Mouse (Mus musculus): ENCODE measurements around the gene Fbxl17.

Fbxl17 gene

DNA sequence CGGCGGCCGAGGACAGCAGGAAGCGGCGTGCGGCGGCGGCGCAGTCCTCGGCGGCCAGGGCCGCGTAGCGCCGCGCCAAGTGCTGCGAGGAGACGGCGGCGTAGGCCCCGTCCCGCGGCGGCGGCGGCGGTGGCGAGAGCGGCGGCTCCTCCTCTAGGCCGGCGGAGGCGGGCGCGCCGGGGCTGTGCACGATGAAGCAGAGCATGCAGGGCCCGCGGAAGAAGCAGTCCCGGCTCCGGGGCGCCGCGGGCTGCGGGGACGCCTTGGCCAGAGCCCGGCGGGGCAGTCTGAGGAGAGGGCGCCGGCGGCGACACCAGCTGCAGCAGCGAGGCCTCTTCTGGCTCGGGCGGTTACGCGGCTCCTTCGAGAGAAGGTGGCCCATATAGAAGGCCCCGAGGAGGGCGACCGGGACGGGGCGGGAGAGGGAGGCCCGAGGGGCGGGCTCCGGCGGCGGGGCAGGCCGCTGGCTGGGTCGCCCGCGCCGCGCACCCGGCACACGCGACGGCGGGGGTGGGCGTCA lies at the start of gene Fbxl17:
Fbxl17 (minus strand) TSS at position 382 of the 520 bp plus-strand sequence.
- peak; percentile 77 for DNase-seq (ENCODE audit: low read depth)

DNA sequence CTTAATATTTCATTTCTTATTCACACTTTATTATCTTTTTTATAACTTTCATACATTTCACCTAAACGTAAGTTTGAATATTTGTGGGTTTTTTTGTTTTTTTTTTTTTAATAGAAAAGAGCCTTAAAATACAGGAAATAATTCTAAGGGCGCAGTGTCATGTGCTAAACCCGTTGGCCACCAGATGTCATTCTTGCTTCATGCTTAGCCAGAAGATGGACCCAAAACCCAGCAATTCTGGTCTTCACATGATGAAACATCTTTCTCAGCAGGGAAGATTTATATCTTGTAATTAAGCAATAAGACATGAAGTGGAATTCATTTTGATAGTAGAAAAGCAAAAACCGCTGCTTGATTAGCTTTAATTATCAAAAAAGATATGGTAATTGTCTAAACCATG lies 47.6 kb upstream of the Fbxl17 start:
- no peak for DNase-seq (ENCODE audit: low read depth)

DNA sequence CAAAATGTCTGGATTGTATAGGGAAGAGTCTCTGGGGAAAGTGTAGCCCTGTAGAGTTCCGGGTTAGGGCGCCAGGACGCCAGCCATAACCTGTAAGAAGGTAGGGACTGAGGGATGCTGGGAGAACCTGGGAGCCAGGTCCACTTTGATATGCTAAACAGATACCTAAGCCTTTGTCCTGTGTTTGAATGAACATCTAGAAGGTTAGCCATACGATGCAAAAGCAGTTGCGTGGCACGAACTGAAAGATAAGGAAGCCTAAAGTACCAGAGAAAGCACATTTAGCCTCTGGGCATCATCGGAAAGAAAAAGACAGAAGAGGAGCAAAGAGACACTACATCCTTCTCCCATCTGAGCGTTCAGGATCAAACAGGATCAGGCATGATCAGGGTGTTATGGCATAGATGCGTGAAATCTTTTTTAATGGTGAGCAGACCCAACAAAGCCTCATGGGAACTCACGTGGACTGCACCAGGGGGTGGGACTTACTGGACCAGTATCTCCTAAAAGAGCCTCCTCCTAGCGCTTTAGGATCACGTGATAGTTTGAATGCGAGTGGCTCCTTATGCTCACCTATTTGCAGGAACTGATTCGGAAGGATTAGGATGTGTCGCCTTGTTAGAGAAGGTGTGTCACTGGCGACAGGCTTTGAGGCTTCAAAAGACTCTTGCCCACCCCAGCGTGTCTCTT lies 34.9 kb upstream of the Fbxl17 start:
- no peak for DNase-seq (ENCODE audit: low read depth)

DNA sequence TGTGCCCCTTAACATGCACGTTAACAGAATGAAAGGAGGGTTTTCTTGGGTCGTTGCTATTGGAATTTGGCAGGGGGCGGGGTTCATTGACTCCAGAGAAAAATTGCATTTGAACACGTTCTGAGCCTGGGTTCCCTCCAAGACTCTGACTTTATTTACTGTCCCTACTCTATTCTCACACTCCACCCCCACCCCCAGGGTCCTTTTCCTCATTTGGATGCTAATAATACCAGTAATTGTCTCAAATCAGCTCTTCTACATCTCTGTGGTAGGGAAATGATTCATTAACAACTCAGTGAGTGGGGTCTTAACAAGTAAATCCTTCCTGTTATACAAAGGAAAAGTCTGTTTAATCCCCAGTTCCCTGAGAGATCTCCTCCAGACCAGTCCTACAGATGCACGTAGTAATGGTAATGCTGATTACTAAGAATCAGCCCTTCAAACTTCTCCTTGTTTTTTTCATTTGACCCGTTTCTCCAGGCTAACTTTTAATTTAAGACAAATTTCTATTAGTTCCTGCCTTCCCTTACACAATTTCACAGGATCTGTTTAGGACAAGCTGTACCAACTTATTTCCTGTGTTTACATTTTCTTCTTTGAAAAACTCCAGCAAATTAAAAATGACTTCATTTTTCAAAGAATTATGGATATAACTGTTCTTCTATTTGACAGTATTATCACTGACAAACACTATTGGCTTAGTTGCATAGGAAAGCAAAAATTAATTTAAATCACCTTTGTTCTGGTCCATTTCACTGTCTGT lies 33.4 kb upstream of the Fbxl17 start:
- DNase-seq (ENCODE audit: low read depth), result no peak

DNA sequence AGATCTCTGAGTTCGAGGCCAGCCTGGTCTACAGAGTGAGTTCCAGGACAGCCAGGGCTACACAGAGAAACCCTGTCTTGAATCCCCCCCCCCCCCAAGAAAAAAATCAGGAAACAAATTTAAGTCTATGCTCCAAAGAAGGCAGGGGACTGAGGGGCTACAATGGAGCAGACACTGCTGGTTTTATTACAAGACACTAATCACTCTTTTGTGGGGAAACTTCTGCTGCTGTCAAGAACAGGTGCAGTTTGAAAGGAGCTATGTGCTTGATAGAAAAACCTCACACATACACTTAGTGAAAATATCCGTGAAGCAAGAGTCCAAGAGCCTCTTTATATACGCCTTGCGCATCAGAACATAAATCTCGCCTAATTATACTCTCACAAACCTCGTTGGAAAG lies 29.7 kb upstream of the Fbxl17 start:
- DNase-seq (ENCODE audit: low read depth), result no peak

DNA sequence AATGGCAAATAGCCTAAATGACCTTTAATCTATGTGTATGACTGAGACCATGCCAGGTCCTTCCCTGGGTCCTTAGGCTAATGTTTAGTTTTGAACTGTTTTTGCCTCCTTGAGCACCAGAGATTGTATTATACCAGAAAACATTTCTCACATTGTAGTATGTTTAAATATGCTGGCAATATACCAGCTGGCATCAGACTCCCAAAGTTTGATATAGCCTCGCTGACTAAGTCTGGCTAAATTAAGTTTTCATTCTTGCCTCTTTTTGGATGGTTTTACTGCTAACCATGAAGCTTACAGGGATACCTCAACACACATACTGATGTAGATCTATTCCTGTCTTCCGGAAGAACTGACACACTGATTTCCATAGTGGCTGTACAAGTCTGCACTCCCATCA lies 20.9 kb upstream of the Fbxl17 start:
- DNase-seq (ENCODE audit: low read depth), result no peak

DNA sequence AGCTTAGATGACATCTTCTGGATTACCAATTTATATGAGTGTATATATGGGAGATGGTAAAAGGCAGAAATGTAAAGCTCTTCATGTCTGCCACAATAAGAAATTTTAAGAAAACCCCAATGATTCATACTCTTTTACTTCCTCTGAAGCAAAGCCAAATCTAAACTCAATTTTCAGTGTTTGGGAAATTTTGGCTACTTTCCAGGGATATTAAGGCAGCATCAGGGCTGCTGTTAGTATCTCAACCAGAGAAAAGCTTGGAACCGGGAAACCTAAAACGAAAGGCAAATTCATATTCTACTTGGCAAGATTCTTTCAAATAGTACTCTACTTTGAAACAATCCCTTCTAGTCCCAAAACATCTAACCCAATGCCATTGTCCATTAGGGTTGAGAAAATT lies 10.6 kb upstream of the Fbxl17 start:
- no peak for DNase-seq (ENCODE audit: low read depth)

DNA sequence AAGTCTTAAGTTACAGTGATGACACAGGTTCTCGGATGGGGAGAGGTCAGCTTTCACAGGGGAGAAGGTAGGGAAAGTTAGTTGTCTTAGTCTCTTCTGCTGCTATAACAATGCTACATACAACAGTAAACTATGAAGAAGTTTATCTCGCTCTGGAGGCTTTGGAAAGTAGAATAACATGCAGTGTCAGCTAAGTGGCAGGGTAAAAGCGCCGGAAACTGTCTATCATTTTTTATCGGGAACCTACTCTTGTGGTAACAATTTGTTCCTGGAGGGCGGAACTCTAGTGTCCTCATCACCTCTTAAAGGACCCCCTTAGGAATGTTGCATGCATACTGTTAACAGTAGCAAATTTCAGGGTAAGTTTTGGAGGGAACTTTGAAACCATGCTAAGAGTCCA lies 1.3 kb upstream of the Fbxl17 start:
- no peak for DNase-seq (ENCODE audit: low read depth)

DNA sequence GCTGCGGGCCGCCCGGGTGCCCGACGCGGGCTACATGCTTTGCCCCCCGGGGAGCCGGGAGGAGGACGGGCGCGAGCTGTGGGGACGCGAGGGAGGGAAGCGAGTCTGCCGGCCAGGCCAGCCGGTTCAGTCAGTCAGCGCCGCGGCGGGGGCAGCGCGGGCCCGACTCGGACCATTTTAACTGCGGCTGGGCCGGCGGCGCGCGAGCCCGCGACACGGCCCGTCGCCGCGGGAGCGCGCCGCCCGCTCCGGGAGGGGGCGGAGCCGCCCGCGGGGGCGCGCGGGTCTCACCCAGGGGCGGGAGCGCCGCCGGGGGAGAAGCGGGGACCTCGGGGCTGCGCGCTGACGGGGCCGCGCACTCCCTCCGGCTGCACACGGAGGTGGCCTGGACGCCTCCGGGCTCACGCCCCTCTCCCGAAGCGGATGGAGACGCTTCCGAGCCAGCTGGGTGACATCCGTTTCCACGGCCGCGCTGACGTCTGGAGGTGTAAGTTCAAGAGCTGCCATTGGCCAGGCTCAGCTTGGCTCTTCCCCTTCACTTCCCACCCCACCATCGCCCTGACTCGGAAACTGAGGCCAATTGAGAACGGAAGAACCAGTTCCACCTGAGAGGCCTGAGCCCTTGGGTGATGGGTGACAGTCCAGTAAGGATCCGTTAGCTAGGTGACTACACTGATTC lies 478 bp upstream of the Fbxl17 start:
- peak; percentile 91 for DNase-seq (ENCODE audit: low read depth)

DNA sequence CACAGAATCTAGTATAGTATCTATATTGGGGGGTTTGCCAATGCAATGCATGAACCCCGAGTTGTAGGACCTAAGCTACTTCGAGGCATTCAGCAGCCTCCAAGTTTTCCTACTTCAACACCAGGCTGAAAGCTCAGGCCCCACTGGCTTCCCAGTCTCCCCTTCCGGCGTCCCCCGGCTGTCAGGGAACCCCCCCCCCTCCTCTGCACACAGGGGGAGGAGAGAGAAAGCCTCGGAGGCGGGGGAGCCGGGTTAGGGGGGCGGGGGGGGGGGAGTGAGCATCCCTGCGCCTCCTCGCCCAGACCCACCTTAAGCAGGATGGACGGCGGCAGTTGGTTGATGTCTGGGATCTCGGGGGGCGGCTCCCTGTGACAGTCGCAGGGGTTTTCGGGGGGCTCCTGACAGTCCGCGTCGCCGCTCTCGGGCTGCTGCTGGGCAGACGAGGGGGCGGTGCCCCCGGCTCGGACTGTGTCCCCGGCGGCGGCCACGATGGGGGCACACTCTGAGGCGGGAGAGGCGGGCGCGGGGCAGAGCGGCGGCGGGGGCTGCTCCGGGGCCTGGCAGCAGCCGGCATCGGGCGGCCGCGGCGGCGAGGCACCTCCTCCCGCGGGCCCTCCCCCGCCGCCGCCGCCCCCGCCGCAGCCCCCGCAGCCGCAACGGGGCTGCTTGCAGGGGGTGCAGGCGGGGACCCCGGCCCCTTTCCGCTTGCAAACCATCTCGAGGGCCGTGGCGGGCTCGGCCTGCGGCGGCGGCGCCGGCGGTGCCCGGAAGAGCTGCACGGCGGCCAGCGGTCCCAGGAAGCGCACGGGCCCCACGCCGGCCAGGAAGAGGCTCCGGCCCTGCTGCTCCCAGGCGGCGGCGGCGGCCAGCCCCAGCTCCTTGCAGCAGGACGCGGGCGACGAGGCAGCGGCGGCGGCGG lies 841 bp downstream of the Fbxl17 start:
- peak; percentile 48 for DNase-seq (ENCODE audit: low read depth)

DNA sequence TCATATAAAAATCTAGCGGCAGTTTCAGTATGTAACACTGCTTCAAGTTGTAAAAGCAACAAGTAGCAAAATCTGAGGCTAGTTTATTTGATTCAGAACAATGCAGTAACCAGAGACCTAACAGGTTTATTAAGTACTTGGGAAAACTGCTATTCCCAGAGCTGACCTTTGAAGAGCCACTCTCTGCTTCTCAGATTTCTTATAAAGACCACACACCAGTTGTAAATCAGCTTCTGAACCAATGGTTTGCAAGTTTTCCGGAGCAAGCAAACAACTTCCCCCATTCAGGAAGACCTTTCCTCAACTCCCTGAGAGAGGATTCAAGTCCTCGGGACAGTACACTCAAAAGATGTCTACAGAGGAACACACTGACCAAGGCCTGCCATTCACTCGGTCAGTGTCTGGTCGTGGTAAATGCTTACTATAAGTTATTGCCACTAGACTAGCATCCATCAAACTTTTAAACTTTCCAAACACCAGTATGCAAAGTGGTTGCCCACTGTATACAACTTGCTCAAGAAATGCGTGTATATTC lies 1.6 kb downstream of the Fbxl17 start:
- DNase-seq (ENCODE audit: low read depth), result peak; percentile 20

DNA sequence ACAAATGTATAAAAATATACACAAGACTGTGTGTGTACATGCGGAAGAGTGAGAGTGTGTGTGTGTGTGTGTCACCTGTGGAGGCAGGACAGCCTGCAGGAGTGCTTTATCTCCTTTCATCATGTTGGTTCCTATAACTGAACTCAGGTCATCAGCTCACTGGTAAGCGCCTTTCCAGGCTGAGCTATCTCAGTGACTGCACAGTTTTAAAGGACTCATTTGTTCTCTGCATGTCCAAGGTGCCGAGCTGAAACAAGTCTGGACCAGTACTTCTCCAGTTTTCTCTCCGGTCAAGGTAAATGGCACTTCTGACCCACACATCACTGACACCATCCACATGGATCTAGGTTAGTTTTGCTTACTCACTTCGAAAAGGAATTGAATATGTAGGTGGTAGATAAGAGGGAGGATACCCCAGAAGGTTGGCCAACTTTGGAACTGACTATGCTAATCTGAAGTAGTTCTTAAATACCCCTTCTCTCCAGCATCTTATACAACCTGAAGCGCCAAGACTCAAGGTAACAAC lies 2.5 kb downstream of the Fbxl17 start:
- no peak for DNase-seq (ENCODE audit: low read depth)

DNA sequence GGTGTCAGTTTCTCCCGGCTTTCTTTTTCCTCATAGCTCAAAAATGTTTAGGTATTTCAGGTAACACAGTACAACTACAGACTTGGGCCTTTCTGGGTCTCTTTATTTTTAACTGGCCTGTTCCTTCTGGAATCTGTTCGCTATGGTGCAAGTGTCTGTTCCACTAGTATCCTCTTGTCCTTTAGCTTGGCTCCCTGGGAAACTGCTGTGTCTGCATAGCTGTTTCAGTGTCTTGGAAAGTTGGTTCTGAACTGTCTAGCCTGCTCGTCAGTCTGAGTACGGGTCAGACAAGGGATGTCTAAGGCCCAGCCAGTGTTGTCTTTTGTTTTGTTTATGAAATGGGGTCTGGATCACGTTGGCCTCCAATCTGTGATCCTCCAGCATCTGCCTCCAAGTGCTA lies 3.7 kb downstream of the Fbxl17 start:
- no peak for DNase-seq (ENCODE audit: low read depth)

DNA sequence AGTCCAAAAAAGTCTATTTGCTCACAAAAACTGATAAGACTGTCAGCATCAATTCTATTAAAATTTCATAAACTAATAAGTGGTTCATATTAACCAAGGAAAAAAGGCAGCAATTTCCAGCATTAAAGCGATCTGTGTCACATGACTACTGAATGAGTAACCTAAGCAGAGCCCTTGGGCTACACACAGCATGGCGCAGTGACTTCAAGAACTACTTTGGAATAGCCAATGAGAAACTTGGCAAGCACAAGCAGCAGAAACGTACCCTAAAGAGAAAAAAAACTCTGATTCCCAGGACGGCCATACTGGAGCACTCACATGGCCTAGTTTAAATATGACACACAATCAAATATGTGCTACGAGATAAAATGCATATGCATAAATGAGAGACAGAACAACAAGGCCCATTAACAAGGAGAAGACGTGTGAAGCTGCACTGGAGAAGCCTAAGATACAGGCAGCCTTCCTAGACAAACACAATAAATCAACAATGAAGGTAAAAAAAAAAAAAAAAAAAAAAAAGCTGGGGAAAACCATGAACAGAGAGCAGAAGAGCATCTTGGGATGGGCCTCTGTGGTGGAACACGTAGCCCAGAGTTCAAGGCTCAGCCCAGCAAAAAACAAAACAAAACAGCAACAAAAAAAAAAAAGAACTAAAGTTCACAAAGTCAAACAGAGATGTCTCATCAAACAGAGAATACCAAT lies 5.8 kb downstream of the Fbxl17 start:
- no peak for DNase-seq (ENCODE audit: low read depth)

DNA sequence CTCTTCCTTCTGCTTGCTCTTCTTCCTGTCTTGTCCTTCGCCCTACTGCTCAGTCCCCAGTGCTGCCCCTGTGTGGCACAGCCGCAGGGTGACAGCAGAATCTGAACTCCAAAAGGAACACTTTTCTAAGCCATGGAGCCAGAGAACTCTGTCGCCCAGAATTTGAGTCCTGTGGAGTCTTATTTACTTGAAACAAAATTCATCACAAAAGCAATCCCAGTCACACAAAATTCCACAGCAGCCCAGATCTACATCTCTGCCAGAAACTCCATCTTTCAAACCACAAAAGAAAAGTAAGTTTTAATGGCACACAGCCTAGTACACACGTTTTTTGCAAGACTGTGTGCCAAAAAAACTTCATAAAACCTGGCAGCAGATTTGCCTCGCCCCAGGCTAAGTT lies 6.5 kb downstream of the Fbxl17 start:
- DNase-seq (ENCODE audit: low read depth), result peak; percentile 48

DNA sequence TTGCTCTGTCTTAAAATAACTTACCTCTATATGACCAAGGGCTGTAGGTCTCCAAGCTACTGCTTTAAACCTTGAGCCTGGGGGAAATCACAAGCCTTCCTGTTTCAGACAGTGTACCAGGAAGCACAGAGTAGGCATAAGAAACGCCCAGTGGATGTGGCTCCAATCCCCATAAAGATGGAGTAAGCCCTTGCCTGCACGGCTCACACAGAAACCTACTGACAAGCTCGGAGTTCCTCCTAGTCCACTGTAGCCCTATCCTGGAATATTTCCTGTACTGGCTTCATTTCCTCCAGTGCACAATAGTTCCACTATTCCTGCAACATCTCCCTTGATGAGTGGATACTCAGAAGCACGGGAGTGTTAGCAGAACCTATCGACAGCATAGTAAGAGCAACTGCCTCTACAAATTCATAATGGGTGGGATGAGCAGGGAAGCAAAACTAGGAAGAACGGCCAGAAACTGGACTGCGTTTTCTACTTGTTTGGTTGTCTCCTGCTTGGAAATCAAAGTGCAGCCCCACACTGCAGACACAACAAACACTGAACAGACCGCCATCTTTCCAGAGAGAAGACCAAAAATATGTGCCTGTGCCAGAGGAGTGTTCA lies 7.0 kb downstream of the Fbxl17 start:
- no peak for DNase-seq (ENCODE audit: low read depth)

DNA sequence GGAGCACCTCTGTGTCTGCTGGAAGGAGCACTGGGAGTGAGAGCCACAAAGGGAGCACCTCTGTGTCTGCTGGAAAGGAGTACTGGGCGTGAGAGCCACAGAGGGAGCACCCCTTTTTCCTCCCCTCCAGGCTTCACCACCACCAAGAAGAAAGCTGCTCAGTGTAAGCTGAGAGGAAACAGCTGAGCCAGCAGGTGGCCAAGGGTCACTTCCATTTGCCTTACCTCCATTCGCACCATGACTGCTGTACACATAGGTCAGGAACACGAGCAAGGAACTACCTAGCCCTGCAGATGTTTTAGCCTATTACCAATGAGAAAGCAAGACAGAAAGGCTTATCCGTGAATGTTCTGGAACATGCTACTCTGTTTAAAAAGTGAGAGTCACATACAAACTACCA lies 10.3 kb downstream of the Fbxl17 start:
- DNase-seq (ENCODE audit: low read depth), result no peak

DNA sequence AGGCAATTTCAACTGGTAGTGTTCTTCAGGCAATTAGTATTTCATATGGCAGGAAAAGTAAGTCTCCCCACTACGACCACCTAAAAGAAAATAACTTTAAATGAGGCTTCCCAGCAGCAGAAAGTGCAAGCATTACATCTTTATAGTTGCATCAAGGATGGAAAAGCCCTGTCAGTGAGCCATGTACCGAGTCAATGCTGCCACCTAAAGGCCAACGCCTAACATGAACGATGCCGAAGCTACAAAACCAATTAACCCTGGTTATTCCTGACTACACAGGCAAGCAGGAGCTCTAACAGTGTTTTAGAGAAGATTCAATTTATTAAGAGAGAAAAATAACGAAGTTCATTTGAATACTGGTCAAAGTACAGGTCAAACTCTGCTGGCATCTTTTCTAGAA lies 32.0 kb downstream of the Fbxl17 start:
- peak; percentile 73 for DNase-seq (ENCODE audit: low read depth)

DNA sequence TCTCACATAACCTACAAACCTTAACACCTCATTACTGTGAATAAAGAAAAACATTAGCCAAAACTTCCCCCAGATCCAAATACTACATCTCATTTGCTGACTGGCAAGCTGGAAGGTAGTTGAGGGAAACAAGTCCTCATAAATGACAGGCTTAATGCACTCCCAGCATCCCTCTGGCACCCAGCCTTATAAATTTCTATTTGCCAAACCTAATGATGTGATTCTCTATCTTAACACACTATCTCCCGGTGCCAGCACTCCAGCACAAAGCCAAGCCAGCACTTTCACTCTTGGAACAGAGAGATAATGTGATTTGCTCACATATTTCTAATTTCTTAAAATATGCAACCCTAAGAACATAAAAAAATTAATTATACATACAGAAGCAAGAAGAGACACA lies 34.6 kb downstream of the Fbxl17 start:
- no peak for DNase-seq (ENCODE audit: low read depth)

DNA sequence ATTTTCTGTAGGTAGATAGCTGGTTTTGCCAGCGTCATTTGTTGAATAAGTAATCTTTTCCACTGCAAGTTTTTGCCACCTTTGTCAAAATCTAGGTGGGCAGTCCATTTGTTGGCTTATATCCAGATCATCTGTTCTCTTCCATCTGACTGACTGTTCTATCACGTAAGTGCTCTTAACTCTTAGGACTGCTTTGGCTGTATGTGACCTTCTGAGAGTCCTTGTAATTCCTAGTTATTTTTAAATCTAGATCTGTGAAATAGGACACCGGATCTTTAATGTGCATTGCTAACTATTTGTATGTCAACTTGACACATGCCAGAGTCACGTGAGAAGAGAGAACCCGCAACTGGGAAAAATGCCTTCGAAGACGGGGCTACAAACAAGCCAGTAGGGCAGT lies 37.3 kb downstream of the Fbxl17 start:
- no peak for DNase-seq (ENCODE audit: low read depth)
